Mouse (Mus musculus) MEL (cell line): ENCODE data around the gene Grap.

Experiments used
- CTCF ChIP-seq, 3 experiments: IDR thresholded peaks in 2 of 3; conservative IDR thresholded peaks in 1 of 3; 2 replicates each; pipeline ENCODE4 v1.5.1; 2011 to 2012; ENCODE audit warnings: low read length in 3 of 3, low read depth in 2 of 3, mild to moderate bottlenecking in 2 of 3, improper control_type of control experiment in 1 of 3, inconsistent platforms in 1 of 3, mixed read lengths in 1 of 3, moderate library complexity in 1 of 3; ENCODE audit not compliant: control insufficient read depth in 1 of 3, insufficient read depth in 1 of 3, poor library complexity in 1 of 3, severe bottlenecking in 1 of 3
- E2F4 ChIP-seq: IDR thresholded peaks from 2 replicates; pipeline ENCODE4 v1.6.1; 2011; ENCODE audit warnings: low read depth, low read length, improper control_type of control experiment, borderline replicate concordance
- EP300 ChIP-seq, 2 experiments: IDR thresholded peaks; 2 replicates each; pipeline ENCODE4 v1.6.1; 2011; ENCODE audit warnings: improper control_type of control experiment in 2 of 2, low read length in 2 of 2, low read depth in 1 of 2, mild to moderate bottlenecking in 1 of 2
- ETS1 ChIP-seq: IDR thresholded peaks from 2 replicates; pipeline ENCODE4 v1.6.1; 2012; ENCODE audit warnings: low read depth, mild to moderate bottlenecking, inconsistent platforms, low read length, improper control_type of control experiment, moderate library complexity
- GATA1 ChIP-seq: IDR thresholded peaks from 2 replicates; pipeline ENCODE4 v1.6.1; 2011; ENCODE audit warnings: low read depth, low read length, improper control_type of control experiment
- HCFC1 ChIP-seq: IDR thresholded peaks from 2 replicates; pipeline ENCODE4 v1.6.1; 2012; ENCODE audit warnings: low read depth, mild to moderate bottlenecking, inconsistent platforms, low read length, improper control_type of control experiment, moderate library complexity
- MAFK ChIP-seq: IDR thresholded peaks from 2 replicates; pipeline ENCODE4 v1.6.1; 2011; ENCODE audit warnings: low read depth, mild to moderate bottlenecking, low read length, improper control_type of control experiment, borderline replicate concordance
- MAZ ChIP-seq: IDR thresholded peaks from 2 replicates; pipeline ENCODE4 v1.6.1; 2012; ENCODE audit warnings: low read depth, mild to moderate bottlenecking, inconsistent platforms, low read length, improper control_type of control experiment
- MYB ChIP-seq: IDR thresholded peaks from 2 replicates; pipeline ENCODE4 v1.6.1; 2011; ENCODE audit warnings: mild to moderate bottlenecking, low read depth, low read length, improper control_type of control experiment
- NELFE ChIP-seq: IDR thresholded peaks from 2 replicates; pipeline ENCODE4 v1.6.1; 2011; ENCODE audit warnings: low read depth, low read length, improper control_type of control experiment
- POLR2AphosphoS5 ChIP-seq: IDR thresholded peaks from 2 replicates; pipeline ENCODE4 v1.6.1; 2012; ENCODE audit warnings: low read depth, borderline replicate concordance, mild to moderate bottlenecking, inconsistent platforms, low read length, moderate library complexity, mixed read lengths
- RAD21 ChIP-seq: IDR thresholded peaks from 2 replicates; pipeline ENCODE4 v1.6.1; 2011; ENCODE audit warnings: mild to moderate bottlenecking, low read depth, low read length, improper control_type of control experiment

DNA sequence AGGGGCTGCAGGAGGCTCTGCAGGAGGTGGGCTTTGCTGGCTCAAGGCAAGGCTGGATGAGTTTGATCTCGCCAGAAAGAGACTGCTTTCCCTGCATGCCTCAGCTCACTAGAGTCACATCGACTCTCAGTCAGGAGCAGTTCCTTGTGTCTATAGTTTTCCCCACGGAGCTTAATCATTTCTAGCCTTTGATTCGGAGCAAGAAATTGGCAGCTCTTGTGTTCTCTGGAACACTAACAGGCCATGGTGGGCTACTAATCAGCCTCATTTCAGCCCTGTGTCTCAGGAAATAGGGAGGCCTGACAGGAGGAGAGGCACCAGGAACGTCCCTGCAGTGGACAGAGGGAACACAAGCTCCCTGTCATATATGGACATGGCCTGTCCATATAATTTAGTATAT, 64.9 kb downstream of the Grap start:
- TF ChIP-seq RAD21 (no peak), POLR2AphosphoS5 (no peak), GATA1 (no peak), MYB (no peak), HCFC1 (no peak), NELFE (no peak), MAFK (no peak), ETS1 (no peak), CTCF (IDR thresholded peaks at IDR 0.05 in 2 of 3, conservative IDR thresholded peaks at IDR 0.05 in 1 of 3; ENCODE audit: control insufficient read depth in 1 of 3, insufficient read depth in 1 of 3, low read depth in 2 of 3, low read length in 3 of 3, poor library complexity in 1 of 3, severe bottlenecking in 1 of 3) (no peak), EP300 (IDR thresholded peaks at IDR 0.05; ENCODE audit: low read depth in 1 of 2, low read length in 2 of 2) (no peak), MAZ (no peak), E2F4 (no peak)
